Mouse (Mus musculus): ENCODE measurements at regions not wholly inside any gene's neighbourhood (a gene's known extent, or its start where the extent isn't known, plus 50 kb on each side); places are given as distances from the start of the nearest gene placed in this dataset.
A peak's percentile ranks its signal among the peaks of the same experiment; 100 is the strongest.

DNA sequence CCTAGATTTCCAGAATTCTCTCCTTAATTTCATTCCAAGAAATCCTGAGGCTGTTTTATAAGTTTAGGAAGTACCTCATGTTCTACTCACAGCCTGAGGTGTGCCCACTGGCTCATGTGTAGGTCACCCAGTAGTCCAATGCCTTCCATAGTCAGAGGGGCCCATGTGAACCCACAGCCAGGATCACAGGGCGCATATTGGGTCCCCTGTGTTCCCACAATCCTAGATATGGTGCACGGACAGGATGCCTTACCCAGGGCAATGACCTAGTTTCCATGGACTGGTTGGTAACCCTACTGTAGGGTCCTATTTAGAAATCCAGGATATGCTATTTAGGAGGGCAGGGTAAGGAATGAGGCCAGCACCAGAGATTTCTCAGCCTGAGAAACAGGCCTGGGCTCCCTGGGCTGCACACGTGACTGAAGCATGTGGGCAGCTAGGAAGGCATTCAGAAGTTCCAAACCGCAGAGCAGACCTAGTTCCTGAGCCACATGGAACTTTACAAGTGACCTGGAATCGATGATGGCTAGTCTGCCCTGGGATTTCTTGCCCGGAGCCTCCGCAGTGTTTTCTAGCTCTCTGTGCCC, 90.5 kb downstream of the Rpl14 start:
- Histone ChIP-seq H3K36me3 (ENCODE audit: insufficient read depth) (no peaks in the 10 kb centered on the region), H3K4me2 (no peak overlapping the region), H3K9me3 (ENCODE audit: low read depth, low read length) (no peaks in the 10 kb centered on the region), H3K9ac (no peak overlapping the region), H3K27me3 (ENCODE audit: insufficient read depth, low read length) (no peaks in the 10 kb centered on the region), H3K4me1 (ENCODE audit: insufficient read depth) (no peaks in the 10 kb centered on the region), H3K27ac (ENCODE audit: low read depth) (no peak overlapping the region), H3K4me3 (ENCODE audit: low read depth, low read length) (no peak overlapping the region)
- no peak for DNase-seq
- WGBS: 88% methylated on average over 7 of the region's 7 CpGs
- TF ChIP-seq CTCF (IDR thresholded peaks at IDR 0.05; ENCODE audit: low read depth): no peak
- ATAC-seq (ENCODE audit: insufficient read depth): no peak

DNA sequence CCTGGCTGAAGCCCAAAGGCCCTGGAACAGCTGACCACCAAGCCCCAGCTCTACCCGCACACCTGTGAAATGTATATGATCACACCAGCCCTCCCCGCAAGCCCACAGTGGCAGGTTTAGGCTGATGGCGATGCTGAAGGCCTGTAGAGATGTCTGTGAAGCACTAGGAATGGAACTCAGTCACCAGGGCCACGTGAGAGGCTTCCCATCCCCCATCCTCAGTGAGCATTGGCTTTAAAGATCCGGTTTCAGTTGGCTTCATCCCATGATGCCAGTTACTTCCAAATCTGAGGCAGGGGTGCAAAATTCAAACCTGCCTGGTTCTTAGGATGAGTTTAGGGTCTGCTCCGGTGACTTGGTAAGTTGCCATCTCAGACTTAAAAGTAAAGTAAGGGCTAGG, 91.9 kb downstream of the Rpl14 start:
- H3K36me3 ChIP-seq (ENCODE audit: insufficient read depth): no peaks in the 10 kb centered on the region
- no peak overlapping the region for H3K4me3 ChIP-seq (ENCODE audit: low read depth, low read length)
- H3K27me3 ChIP-seq (ENCODE audit: insufficient read depth, low read length): no peaks in the 10 kb centered on the region
- H3K27ac ChIP-seq (ENCODE audit: low read depth): no peak overlapping the region
- H3K9ac ChIP-seq: no peak overlapping the region
- DNase-seq (no peak), ATAC-seq (ENCODE audit: insufficient read depth) (no peak)
- no peaks in the 10 kb centered on the region for H3K4me1 ChIP-seq (ENCODE audit: insufficient read depth)
- H3K4me2 ChIP-seq: no peak overlapping the region
- TF ChIP-seq CTCF (IDR thresholded peaks at IDR 0.05; ENCODE audit: low read depth): no peak
- no peaks in the 10 kb centered on the region for H3K9me3 ChIP-seq (ENCODE audit: low read depth, low read length)
- WGBS: 42% methylated on average over 6 of the region's 6 CpGs

DNA sequence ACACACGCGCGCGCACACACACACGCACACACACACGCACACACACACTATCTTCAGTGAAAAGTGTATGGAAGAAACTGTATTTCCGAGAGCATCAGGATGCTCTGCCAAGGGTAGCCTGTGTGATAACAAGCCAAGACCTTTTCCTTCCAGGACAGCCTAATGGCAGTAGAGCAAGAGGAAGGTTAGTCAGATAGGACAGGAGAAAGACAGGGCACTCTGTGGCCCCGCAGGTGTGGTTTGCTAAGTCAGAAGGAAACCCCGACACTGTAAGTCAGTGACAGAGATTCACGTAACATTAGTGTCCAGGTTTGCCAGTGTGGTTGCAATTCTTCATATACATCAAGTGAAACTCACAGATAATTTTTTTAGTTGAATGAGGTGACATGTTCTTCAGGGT, 92.8 kb downstream of the Rpl14 start:
- Histone ChIP-seq H3K4me1 (ENCODE audit: insufficient read depth) (no peaks in the 10 kb centered on the region), H3K9me3 (ENCODE audit: low read depth, low read length) (no peaks in the 10 kb centered on the region), H3K36me3 (ENCODE audit: insufficient read depth) (no peaks in the 10 kb centered on the region), H3K27ac (ENCODE audit: low read depth) (no peak overlapping the region), H3K4me2 (no peak overlapping the region), H3K4me3 (ENCODE audit: low read depth, low read length) (no peak overlapping the region), H3K9ac (no peak overlapping the region), H3K27me3 (ENCODE audit: insufficient read depth, low read length) (no peaks in the 10 kb centered on the region)
- TF ChIP-seq CTCF (IDR thresholded peaks at IDR 0.05; ENCODE audit: low read depth): no peak
- WGBS: 87% methylated on average over 10 of the region's 10 CpGs
- ATAC-seq (ENCODE audit: insufficient read depth) (no peak), DNase-seq (no peak)

DNA sequence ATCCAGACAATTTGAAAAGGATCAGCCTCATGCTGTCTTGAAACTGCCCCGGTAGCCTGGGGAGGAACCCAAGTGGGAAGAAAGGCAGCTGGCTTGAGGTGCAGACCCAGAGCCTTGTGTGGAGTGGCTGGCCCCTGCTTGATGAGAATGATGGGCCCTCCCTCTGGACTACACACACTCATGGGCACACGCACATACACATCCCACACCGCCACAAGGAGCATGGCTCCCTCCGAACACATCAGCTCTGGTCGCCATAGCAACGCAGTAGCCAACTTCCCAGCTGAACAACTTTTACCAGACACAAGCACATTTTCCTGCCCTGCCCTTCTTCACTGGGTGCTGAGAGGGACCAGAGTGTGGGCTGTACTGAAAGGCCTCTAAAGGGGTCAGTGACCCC, 101.2 kb downstream of the Rpl14 start:
- no peak overlapping the region for H3K27ac ChIP-seq (ENCODE audit: low read depth)
- TF ChIP-seq CTCF (IDR thresholded peaks at IDR 0.05; ENCODE audit: low read depth): no peak
- no peaks in the 10 kb centered on the region for H3K9me3 ChIP-seq (ENCODE audit: low read depth, low read length)
- peaks cover 8% of the 10 kb centered on the region; the same call in 1 of the 2 replicates for H3K27me3 ChIP-seq (ENCODE audit: insufficient read depth, low read length)
- no peaks in the 10 kb centered on the region for H3K4me1 ChIP-seq (ENCODE audit: insufficient read depth)
- H3K9ac ChIP-seq: no peak overlapping the region
- no peak overlapping the region for H3K4me2 ChIP-seq
- H3K36me3 ChIP-seq (ENCODE audit: insufficient read depth): no peaks in the 10 kb centered on the region
- H3K4me3 ChIP-seq (ENCODE audit: low read depth, low read length): no peak overlapping the region
- 31% methylated on average over 6 of the region's 6 CpGs for WGBS
- ATAC-seq (ENCODE audit: insufficient read depth) (peak; percentile 47; the same call in 1 of the 2 replicates), DNase-seq (peak; percentile 58)

DNA sequence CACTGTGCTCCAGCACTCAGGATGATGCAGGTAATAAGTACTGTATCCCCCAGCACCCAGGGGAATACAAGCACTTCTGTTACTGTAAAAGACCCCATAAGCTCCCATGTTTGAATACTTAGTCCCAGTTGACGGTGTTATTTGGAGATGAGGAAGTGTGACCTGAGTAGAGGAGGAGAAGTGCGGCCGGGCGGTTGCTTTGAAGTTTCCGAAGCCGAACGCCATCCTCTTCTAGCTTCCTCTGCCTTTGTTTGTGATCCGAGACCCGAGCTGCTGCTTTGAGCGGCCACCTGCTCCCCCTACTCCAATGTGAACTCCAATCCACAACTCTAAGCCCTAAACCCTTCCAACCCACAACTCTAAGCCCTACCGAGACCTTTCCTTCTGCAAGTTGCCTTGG, 103.6 kb downstream of the Rpl14 start:
- Histone ChIP-seq H3K27me3 (ENCODE audit: insufficient read depth, low read length) (peaks cover 8% of the 10 kb centered on the region; the same call in 1 of the 2 replicates), H3K27ac (ENCODE audit: low read depth) (no peak overlapping the region), H3K9me3 (ENCODE audit: low read depth, low read length) (no peaks in the 10 kb centered on the region), H3K4me1 (ENCODE audit: insufficient read depth) (no peaks in the 10 kb centered on the region), H3K9ac (no peak overlapping the region), H3K4me3 (ENCODE audit: low read depth, low read length) (no peak overlapping the region), H3K36me3 (ENCODE audit: insufficient read depth) (no peaks in the 10 kb centered on the region), H3K4me2 (peak overlapping the region; percentile 55)
- TF ChIP-seq CTCF (IDR thresholded peaks at IDR 0.05; ENCODE audit: low read depth): no peak
- ATAC-seq (ENCODE audit: insufficient read depth): no peak
- DNase-seq: no peak
- WGBS: 3% methylated on average over 11 of the region's 11 CpGs

DNA sequence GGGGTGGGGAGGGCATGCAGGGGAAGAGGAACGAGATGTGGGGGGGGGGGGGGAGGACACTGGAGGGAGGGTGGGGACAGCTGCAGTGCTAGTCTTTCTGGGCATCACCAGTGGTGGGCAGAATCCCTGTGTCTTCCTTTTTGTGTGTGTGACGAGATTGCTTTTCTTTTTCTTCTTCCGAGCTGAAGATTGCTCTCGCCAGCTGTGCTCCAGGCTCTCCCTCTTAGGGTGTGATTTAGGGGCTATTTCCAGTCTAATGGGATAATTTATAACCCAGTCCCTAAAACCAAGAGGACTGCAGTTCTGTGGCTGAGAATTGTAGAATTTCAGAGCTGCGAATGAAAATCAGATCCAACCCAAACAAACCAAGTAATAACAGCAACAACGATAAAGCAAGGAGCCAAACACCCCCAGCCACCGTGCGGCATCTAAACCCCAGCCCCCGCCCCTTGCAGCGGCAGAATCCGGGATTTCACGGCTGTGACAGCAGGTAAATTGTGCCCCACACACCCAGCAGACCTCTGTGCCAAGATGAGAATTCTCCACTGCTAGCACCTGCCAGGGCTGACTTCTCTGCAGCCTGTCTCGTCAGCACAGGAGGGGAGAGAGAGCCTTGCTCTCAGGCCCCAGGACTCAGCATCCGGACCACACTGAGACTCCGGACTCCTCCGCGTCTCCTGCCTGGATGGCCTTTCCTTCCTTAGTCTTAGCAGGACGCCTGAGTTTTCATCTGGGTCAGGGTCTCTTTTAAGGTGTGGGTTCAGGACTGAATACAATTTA, 104.3 kb downstream of the Rpl14 start:
- H3K27ac ChIP-seq (ENCODE audit: low read depth): no peak overlapping the region
- H3K9me3 ChIP-seq (ENCODE audit: low read depth, low read length): no peaks in the 10 kb centered on the region
- H3K4me2 ChIP-seq: peak overlapping the region; percentile 55
- H3K36me3 ChIP-seq (ENCODE audit: insufficient read depth): no peaks in the 10 kb centered on the region
- DNase-seq (peak; percentile 56), ATAC-seq (ENCODE audit: insufficient read depth) (peak; percentile 50; the same call in 1 of the 2 replicates)
- H3K4me1 ChIP-seq (ENCODE audit: insufficient read depth): no peaks in the 10 kb centered on the region
- TF ChIP-seq CTCF (IDR thresholded peaks at IDR 0.05; ENCODE audit: low read depth): no peak
- 2% methylated on average over 18 of the region's 18 CpGs for WGBS
- H3K9ac ChIP-seq: no peak overlapping the region
- peak overlapping the region; percentile 13 for H3K4me3 ChIP-seq (ENCODE audit: low read depth, low read length)
- H3K27me3 ChIP-seq (ENCODE audit: insufficient read depth, low read length): peaks cover 8% of the 10 kb centered on the region; the same call in 1 of the 2 replicates

DNA sequence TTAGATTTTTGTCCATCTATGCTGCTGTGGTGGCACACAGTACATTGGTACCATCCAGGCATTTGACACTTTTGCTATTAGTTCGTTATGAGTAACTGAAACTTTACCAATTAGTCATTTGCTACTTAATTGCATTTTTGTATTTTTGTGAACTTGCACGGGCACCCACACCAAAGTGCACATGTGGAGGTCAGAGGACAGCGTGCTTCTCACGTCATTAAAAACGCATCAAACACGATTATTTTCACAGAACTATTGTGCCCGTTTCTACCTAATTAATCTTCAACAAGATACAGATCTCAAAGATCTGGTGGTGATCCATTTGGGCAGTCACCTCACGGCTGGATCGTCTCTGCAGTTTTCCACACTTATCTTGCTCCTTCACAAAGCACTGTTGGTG, 105.1 kb downstream of the Rpl14 start:
- no peak for ATAC-seq (ENCODE audit: insufficient read depth)
- Histone ChIP-seq H3K4me1 (ENCODE audit: insufficient read depth) (no peaks in the 10 kb centered on the region), H3K27me3 (ENCODE audit: insufficient read depth, low read length) (peaks cover 8% of the 10 kb centered on the region; the same call in 1 of the 2 replicates), H3K9me3 (ENCODE audit: low read depth, low read length) (no peaks in the 10 kb centered on the region), H3K36me3 (ENCODE audit: insufficient read depth) (no peaks in the 10 kb centered on the region), H3K4me3 (ENCODE audit: low read depth, low read length) (no peak overlapping the region), H3K9ac (no peak overlapping the region), H3K4me2 (peak overlapping the region; percentile 55), H3K27ac (ENCODE audit: low read depth) (no peak overlapping the region)
- 15% methylated on average over 9 of the region's 9 CpGs for WGBS
- DNase-seq: no peak
- TF ChIP-seq CTCF (IDR thresholded peaks at IDR 0.05; ENCODE audit: low read depth): no peak
